Mouse (Mus musculus) gastrocnemius, postnatal 4 days (tissue): ENCODE results near the gene Ndufa3. TPM values are rescaled to one million over a fixed set of nuclear protein-coding genes. Genes with fewer than 3 reads are reported as not detected.
"Not testable (repeated sequence)": the region's sequence is repeated elsewhere in the genome, so short reads cannot be mapped to it uniquely, and the experiment has no call there.

Experiments used
- DNase-seq, 2 experiments: peaks; one replicate each; pipeline ENCODE4 v3.0.0; 2021 to 2022; ENCODE audit warnings: low spot score in 2 of 2, mixed read lengths in 2 of 2
- long read RNA-seq, 2 experiments: library from polyadenylated mRNA; stranded (forward); transcript quantifications; one replicate each; pipeline ENCODE4 v2.0.0; 2021
- total RNA-seq, 2 experiments: library from RNA; stranded (reverse); gene quantifications; 2 replicates each; pipeline ENCODE4 v1.2.3; 2021

Gene Ndufa3
- 100 to 1,000 TPM; 644 to 708 TPM for total RNA-seq
- long read RNA-seq, experiment 1, transcript Ndufa3-201 (4 exons, 515 nt): major isoform, 129 of 153 reads
- long read RNA-seq, experiment 1, partial matches to known transcripts: 12 of 153 reads
- long read RNA-seq, experiment 1, other reads (novel, unspliced or antisense): 7 of 153 reads
- long read RNA-seq, experiment 2, transcript Ndufa3-201 (4 exons, 515 nt): major isoform, 142 of 167 reads
- long read RNA-seq, experiment 2, partial matches to known transcripts: 21 of 167 reads
- long read RNA-seq, experiment 2, other reads (novel, unspliced or antisense): 1 of 167 reads

DNA sequence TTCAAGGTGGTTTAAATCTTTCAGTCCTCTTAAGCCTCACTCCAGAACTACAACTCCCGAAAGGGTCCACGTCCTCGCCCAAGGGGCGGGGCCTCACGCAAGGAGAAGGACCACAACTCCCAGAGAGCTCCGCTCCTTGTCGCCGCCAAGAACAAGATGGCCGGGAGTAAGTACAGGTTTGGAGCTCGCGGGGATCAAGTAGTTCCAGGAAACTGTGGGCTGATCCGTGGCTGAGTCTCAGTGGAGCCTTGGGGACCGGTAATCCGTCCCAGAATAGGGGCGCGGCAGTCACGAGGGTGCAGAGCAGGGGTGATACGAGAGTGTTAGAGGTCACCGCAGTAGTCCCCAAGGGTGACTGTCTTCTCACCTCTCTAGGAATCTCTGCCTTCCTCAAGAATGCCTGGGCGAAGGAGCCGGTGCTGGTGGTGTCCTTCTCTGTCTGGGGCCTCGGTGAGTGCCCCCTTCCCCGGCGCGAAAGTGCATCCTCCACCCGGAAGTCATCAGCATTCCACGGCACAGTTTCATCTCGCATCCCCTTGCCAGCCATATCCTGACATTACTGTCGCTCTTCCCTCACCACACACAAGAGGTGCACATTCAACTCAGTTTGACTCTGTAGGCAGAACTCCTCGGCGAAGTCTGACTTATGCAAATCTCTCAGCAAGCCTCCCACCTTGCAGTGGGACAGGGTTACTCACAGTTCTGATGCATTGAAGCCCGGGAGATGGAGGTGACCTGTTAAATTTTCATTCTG is at the start of gene Ndufa3:
Ndufa3 (plus strand) TSS at position 132 of the 754 bp plus-strand sequence.
- DNase-seq: peak; percentile 63 to 85

DNA sequence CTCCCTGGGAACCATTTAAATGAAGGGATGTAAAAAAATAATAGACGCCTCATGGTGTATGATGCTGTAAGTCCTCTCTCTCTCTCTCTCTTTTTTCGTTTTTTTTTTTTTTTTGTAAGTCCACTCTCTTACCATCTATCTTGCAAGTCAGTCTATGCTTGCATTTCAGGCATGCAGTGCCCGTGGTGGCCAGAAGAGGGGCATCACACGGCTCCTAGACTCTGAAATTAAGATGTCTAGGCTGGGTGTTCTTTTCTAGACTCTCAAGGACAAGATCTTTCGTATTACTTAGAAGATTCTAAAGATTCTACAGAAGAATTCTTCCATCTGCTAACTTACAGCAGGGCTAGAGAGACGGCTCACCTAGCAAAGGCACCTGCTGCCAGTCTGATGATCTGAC is 47.4 kb upstream of the Ndufa3 start:
- DNase-seq: no peak

DNA sequence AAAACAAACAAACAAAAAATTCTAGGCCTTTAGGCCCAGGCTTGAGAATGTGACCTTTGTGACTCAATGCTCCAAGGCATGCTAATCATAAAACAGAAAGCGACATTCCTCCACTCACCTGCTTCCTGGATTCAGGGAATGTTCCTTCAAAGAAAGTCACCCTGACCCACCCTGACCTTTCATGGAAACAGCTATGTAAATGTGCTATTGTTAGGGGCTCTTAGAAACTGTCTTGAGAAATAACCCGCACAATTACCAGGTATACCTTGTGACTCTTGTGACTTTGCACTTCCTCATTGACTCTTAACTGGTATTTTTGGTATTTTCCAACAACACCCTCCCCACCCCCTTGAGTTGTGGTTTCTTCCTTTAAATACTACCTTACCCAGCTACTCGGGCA is 46.6 kb upstream of the Ndufa3 start:
- DNase-seq: not testable (repeated sequence)

DNA sequence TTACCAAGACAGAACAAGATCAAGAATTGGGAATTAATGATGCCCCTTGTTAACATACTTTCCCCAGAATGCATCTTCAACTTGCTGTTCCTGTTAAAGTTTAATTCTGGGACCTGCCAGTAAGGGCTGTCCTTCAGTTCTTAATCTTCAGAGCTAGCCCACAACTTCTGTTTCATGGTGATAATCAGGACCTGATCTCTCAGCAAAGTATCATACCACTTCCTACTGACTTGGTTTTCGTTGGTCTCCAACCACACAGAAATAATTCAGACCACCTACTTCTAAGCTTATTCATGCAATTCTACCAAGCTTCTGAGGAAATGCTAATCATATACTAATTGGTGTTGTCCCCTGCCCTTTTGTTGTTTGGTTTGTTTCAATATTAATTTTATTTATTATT is 45.3 kb upstream of the Ndufa3 start:
- DNase-seq: no peak

DNA sequence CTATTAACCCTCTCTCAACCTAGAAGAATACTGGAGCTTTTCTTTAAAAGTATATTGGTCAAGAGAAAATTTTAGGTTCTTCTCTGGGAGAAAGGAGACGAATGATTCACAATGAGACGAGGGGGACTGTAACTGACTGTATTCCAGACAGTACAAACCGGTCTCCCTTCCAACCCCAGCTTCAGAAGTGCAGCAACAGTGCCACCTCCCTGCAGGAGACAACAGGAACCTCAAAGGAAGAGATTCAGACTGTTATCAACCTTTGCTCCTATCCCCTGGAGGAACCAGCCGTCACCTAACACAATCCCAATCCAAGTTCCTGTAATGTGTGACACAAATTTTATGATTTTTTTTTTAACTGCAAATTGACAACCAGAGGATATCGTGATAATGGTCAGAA is 43.0 kb upstream of the Ndufa3 start:
- DNase-seq: no peak

DNA sequence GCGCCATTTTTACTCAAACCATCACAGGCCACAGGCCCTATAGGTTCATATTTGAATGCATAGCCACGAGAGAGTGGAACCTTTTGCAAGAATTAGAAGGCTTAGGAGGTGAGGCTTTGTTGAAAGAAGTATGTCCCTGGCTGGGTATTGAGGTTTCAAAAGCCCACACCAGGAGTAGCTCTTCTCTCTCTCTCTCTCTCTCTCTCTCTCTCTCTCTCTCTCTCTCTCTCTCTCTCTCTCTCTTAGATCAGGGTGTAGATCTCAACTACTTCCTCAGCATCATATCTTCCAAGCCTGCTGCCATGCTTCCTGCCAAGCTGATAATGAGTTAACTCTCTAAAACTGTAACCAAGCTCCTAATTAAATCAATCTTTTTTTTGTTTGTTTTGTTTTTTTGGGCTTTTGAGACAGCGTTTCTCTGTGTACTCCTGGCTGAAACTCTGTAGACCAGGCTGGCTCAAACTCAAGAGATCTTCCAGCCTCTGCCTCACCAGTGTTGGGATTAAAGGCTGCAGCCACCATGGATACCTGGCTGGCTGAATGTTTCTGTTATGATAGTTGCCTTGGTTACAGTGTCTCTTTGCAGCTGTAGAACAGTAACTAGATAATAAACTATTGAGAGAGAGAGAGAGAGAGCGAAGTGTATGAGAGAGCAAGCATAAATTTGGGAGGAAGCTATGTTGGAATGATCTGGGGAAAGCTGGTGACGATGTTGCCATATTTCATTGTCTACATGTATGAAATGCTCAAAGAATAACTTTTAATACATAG is 40.6 kb upstream of the Ndufa3 start:
- DNase-seq: no peak

DNA sequence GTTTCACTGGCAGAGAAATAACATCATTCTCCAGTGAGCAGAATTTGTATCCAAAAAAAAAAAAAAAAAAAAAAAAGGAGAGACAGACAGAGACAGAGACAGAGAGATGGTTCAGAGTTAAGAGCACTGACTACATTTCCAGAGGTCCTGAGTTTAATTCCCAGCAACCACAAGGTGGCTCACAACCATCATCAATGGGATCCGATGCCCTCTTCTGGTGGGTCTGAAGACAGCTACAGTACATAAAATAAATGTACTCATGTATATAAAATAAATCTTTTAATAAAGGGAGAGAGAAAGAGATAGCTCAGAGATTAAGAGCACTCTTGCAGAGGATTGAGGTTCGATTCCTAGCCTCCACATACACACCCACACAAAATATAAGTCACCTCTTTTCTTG is 39.0 kb upstream of the Ndufa3 start:
- DNase-seq: no peak

DNA sequence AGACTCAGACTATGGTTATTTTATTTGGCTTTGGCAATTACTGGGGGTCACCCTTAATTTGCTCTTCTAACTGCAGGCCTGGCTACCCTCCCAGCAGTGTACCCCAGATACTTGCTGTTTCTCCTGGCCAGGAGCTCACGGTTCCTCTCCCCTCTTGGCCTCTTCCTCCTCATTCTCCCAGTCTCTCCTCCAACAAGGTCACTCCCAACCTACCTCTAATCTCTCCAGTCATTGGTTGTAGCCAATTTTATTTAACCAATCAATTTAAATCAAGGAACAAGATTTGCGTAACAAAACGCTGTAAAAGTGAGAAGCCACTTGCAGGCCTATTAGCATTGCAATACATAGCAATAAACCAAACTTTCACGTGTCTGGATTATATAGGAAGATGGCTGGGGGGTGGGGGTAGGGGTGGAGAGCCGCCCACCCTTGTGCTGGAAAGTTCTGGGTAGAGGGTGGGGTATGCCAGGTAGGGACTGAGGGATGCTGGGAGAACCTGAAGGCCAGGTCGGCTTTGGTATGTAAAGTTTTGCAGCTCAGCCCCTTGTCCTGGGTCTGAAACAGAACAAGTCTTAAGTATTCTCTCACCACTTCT is 38.1 kb upstream of the Ndufa3 start:
- DNase-seq: no peak

DNA sequence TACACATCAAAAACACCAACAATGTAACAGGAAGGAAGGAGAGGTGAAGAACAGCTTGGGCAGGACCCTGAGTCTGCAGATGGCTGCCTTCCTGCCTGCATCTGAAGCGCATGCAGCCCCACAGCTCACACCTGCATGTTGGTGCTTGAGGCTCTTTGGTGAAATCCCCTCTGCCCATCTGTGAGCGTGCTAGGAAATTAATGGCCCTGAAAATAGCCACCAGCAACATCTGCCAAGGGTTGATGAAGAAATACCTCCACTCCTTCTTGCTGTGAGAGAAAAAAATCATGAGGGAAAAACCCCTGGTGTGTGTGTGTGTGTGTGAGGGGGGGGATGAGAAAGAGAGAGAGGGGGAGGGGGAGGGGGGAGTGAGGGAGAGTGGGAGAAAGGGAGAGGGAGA is 37.1 kb upstream of the Ndufa3 start:
- DNase-seq: no peak

DNA sequence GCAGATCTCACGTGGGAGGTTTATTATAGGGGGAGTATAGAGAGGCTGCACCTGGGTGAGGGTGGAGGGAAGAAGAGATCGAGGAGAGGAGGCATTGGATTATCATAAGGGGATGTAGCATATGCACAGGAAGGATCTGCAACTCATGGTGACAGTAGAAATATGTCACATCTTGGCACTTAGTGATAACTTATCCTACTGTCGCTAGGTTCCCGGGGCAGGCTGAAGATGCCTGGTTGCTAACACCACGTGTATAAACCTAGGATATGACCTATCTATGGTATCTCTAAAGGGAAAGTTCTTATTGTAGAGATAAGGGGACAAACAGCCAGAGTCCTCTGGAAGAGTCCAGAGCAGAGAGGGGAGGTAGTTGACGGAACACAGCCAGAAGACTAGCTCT is 31.4 kb upstream of the Ndufa3 start:
- no peak for DNase-seq

DNA sequence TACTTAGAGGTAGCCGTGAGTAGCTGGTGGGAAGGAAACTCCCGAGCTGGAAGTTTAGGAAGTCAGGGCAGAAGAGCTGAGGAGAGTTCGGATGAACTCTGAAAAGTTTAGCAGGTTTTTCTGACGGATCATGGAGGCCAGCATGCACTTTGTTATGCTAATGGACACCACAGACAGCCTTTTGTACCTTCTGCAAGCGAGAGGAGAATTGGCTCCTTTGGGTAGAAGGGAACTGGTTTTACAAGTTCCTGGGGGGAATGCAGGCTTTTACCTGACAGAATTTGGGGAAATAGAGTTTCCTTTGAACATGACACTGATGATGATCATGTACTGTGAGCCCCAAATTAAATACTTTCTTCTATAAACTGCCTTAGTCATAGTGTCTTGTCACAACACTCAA is 30.9 kb upstream of the Ndufa3 start:
- DNase-seq: no peak

DNA sequence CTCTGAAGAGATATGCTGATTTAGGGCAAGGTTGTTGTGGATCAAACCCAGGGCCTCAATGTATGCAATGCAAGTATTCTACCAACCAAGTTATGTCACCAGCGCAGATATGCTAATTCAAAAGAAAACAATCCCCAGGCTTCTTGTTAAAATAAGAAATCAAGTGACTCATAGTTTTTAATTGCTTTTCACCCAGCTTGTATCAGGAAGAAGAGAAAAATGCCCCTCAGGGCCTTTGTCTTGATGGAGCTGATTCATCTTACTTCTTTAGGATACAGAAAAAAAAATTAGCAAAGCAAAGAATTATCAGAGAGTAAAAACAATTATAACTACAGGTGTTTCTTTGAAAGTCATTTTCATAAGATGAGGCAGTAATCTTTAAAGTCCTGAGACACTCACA is 29.9 kb upstream of the Ndufa3 start:
- DNase-seq: no peak

DNA sequence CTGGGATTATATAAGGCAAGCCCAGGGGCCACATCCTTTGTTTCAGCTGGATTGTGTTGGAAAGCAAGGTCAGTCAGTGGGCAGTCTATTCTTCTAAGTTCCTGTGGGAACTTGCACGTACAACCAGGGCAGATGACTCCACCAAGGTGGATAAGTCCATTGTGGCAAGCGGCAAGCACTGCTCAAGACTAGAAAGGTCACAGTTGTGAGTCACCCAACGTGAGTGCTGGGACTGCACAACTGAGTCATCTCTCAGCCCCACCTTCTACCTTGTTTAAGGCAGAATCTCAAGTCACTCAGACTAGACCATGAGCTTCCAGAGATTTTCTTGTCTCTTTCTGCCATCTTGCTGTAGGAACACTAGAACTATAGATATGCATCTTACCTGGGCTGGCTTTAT is 26.6 kb upstream of the Ndufa3 start:
- no peak for DNase-seq

DNA sequence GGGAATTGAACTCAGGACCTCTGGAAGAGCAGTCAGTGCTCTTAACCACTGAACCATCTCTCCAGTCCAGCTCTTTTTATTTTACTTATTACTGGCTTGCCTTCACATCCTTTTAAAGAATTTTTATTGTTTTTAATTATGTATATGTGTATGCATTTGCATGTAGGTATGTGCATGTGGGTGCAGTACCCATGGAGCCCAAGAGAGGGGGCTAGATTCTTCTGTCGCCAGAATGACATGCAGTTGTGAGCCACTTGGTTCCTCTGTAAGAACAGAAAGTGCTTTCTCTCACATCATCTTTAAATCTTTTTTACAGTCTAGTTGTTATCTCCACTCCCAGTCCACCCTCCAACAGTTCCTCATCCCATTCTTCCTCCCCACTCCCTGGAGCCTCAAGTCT is 25.6 kb upstream of the Ndufa3 start:
- no peak for DNase-seq

DNA sequence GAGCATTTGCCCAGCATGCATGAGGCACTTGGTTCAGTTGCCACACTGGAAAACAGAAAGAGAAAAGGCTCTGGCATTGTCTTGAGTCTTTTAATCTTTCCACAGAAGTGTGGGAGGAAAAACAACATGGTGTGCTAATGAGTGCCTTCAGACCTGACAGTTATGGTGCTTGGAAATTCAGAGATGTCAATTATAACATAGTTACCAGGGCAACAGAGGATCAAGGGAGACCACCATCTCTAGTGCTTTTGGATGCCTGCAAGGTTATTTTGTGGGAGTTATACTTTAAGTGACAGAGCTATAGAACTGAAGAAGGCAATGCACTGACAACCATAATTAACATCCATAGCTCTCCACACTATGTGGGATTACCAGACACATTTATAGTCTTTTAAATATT is 23.3 kb upstream of the Ndufa3 start:
- no peak for DNase-seq

DNA sequence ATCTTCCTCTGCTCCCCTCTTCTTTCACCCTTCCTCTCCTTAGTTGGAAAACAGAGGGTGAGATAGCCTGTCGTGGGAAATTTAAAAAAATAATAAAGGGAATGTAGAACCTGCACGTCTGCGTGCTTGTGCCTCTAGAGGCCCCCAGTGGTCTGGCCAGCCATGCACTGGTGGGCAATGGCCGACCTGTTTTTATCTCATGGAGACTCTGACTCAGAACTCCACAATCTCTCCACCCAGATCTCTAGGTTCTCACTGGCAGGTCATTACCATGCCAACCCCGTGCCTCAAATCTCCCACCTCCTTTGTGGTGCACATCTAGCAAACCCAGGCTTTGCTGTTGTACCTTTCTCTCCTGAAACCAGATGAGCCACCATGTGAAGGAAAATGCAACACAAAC is 22.5 kb upstream of the Ndufa3 start:
- DNase-seq: no peak

DNA sequence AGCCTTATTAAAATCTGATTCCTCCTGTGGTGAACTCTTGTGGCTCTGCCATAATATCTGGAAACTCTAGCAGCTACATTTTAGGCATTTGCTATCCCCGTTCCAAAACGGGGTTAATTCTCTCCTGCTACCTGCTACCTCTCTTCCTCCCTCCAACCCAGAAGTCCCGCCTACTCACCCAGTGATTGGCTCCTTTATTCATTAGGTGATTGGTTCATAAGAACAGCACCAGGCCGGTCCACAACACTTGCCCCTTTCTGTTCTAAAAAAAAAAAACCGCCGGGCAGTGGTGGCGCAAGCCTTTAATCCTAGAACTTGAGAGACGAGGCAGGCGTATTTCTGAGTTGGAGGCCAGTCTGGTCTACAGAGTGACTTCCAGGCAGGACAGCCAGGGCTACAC is 22.0 kb upstream of the Ndufa3 start:
- DNase-seq: no peak

DNA sequence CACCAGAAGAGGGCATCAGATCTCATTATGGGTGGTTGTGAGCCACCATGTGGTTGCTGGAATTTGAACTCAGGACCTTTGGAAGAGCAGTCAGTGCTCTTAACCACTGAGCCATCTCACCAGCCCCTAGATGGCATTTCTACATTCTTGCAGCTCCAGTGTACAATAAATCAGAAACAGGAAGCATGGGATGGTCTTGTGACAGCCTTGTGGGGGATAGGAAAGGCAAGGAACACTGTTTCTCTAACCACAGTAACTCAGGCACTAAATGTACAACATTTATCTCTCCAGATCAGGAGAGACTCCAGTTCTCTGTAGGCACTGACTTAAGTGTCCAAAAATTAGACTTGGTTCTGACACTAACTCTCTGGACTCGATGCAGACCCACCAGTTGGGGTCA is 19.4 kb upstream of the Ndufa3 start:
- DNase-seq: not testable (repeated sequence)

DNA sequence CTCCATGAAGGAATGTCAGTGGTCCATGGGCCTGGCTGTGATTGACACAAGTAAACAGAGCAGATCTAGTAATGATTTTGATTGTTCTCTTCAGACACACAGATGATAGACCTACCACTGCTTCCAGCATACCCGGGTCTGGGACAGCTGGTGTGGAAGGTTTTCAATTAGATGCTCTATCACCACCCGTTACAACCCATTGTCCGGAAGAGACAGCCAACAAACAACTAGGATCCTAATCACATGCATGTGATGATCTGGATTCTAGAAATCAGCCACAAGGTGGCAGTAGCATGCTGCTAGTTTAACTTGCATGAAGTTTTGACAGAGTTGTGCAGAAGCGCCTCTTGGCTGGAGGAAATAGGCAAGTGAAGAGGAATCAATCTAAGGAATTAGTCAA is 16.1 kb upstream of the Ndufa3 start:
- peak; percentile 23 to 66 for DNase-seq

DNA sequence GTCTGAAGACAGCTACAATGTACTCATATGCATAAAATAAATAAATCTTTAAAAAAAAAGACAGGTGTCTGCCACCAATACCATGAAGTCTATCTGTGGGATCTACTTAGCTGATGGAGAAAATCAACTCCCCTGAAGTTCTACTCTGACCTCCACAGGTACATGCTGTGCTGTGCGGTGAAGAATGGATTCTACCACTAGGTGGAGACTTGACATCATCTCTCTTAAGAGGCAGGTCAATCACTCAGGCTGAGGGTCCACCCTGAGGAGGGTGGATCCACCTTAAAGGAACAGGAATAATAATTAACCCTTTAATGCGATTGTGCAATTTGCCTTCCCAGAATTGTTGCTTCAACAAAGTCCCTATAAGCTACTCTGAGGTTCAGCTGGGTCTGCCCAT is 10.4 kb upstream of the Ndufa3 start:
- DNase-seq: no peak

DNA sequence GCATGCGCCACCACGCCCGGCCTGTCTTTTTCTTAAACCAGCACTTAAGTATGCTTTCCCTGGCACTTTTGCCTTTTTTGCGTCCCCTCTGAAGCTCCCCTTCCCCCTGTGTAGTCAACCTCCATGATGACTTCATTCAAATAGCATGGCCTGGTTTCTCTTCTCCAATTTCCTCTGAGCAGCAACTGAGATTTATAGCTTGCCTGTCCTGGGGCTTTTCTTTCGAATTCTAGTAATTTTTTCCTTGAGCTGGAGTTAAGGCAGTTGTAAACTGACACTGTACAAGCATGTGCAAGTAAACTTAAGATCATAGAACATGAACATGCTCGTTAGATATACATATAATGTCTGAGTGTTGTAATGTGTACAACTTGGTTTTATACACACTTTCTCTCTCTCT is 9.8 kb upstream of the Ndufa3 start:
- no peak for DNase-seq

DNA sequence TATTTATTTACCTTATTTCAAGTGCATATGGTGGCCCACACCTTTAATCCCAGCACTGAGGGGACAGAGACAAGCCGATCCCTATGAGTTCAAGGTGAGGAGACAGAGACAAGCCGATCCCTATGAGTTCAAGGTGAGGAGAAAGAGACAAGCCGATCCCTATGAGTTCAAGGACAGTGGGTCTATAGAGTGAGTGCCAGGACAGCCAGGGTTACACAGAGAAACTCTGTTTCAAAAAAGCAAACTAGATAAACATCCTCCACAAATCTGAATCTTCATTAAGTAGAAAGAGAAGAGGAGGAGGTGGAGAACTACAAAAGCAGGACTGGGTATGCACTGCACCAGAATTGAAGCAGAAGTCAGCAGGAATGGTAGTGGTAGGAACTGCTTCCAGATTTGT is 8.5 kb upstream of the Ndufa3 start:
- DNase-seq: no peak
